Mouse (Mus musculus) liver, embryonic 14.5 days (tissue): ENCODE data around the gene Gins1.

Experiments used
- CTCF ChIP-seq: IDR thresholded peaks from 2 replicates; pipeline ENCODE4 v1.5.1; 2016; ENCODE audit warnings: antibody characterized with exemption, low read depth, control low read depth
- EP300 ChIP-seq: IDR thresholded peaks from 2 replicates; pipeline ENCODE4 v1.6.1; 2016; ENCODE audit warnings: antibody characterized with exemption, low read depth

- TF ChIP-seq CTCF: no peak
- no peak for TF ChIP-seq EP300
Measured at GRCm38 (mm10) chr2:150959521-150959920, 54.3 kb downstream of the Gins1 start.
